Comparison of ENCODE assay signal across 10 mouse cellular contexts in the genomic region with DNA sequence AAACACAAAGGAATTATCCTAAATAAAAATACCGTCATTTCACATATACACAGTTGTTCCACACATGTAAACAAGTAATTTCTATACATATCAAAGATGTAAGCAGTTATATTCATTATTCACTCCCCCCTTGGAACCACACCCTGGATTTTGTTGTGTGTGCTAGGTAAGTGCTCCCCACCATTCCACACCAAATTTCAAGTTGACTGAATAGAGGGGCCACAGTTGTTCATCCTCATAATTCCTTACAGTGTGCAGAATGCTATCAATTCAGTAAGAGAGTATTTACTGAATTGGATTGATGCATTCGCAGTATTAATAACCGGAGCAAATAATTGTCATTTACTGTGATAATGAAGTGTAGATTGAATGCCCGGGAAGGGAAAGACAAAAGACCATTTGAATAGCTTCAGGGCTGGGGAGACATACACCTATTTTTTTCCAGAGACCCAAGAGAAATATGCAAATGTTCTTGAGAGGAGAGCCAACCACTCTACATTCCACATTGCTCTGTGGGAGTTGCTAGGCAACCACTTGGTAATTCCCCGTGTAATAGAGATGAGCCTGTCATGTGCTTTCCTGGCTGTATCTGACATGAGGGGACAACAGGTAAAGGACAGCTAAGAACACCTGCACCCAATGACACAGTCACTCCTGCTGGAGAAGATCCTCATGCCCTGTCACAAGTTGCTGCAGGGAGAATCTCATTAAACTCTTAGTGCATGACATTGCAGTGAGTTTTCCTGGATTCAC. TPM values are rescaled to one million over a fixed set of nuclear protein-coding genes. Genes with fewer than 3 reads are reported as not detected.
DNase-seq lines count a peak whose midpoint lies in the region; ATAC-seq and TF ChIP-seq lines count a peak whose summit lies in the region.
"Had no signal": no experiment of that assay in that cellular context is flagged by ENCODE, and none has a peak within 500 bp of the region (broad histone marks: within the 10 kb centered on the region; RNA-seq: fewer than 3 reads in every experiment).

No protein-coding gene starts in this region.

- peaks cover 10% of the 10 kb centered on the region for H3K36me3 ChIP-seq in heart, adult 2 months (ENCODE audit: control insufficient read depth, insufficient read depth, low read length)
- no peaks in the 10 kb centered on the region for H3K36me3 ChIP-seq in heart, embryonic 16.5 days (ENCODE audit: control insufficient read depth, insufficient read depth)
- no peaks in the 10 kb centered on the region for H3K36me3 ChIP-seq in myocyte (ENCODE audit: control insufficient read depth, insufficient read depth)
- H3K36me3 ChIP-seq: G1E had no signal

- H3K9ac ChIP-seq in heart, adult 2 months (ENCODE audit: low read depth, low read length), result no peak overlapping the region
- no peak overlapping the region for H3K9ac ChIP-seq in heart, embryonic 16.5 days (ENCODE audit: low read length)

- peaks cover 21% of the 10 kb centered on the region for H3K4me1 ChIP-seq in heart, adult 2 months (ENCODE audit: control insufficient read depth, insufficient read depth, low read length)
- peaks cover 18% of the 10 kb centered on the region for H3K4me1 ChIP-seq in heart, embryonic 16.5 days (ENCODE audit: control insufficient read depth, insufficient read depth, low read length)

- no peak for TF ChIP-seq POLR2A in heart, adult 2 months (IDR thresholded peaks at IDR 0.05; ENCODE audit: insufficient read depth, low read depth, low read length)
- no peak for TF ChIP-seq POLR2A in myocyte (IDR thresholded peaks at IDR 0.05; ENCODE audit: insufficient read length, low read depth)

- no peaks in the 10 kb centered on the region for H3K9me3 ChIP-seq in heart, embryonic 16.5 days (replicated peaks; ENCODE audit: control insufficient read depth, low read length)
- H3K9me3 ChIP-seq: G1E had no signal

- H3K27ac ChIP-seq in heart, adult 2 months, result peak overlapping the region; percentile 51
- peak overlapping the region; percentile 26; the same call in 1 of the 2 replicates for H3K27ac ChIP-seq in heart, embryonic 16.5 days (ENCODE audit: low read length)

- no peak for DNase-seq in heart, adult 2 months
- DNase-seq in heart, adult 8-10 months (ENCODE audit: low spot score), result no peak
- peak; percentile 35 for DNase-seq in T-cell, adult 2 months (ENCODE audit: low spot score)
- no peak for DNase-seq in thymus, postnatal 10 days (ENCODE audit: low spot score in 2 of 2)
- no peak for DNase-seq in urinary bladder, postnatal 36 days (ENCODE audit: low spot score in 2 of 2)
- DNase-seq in kidney, adult 18-20 months, result no peak

- no peak for ATAC-seq in heart, embryonic 16.5 days (replicated peaks; ENCODE audit: extremely low read depth, insufficient read depth, low FRiP score)

- TF ChIP-seq CTCF in heart, adult 2 months (IDR thresholded peaks at IDR 0.05), result no peak

- no peaks in the 10 kb centered on the region for H3K79me2 ChIP-seq in heart, adult 2 months (replicated peaks; ENCODE audit: control insufficient read depth, insufficient read depth, low read length)
- no peaks in the 10 kb centered on the region for H3K79me2 ChIP-seq in myocyte (ENCODE audit: control insufficient read depth, insufficient read depth)

- intact Hi-C loops in heart, adult 2 months (cut with DNase I), result no loop called here

- H3K27me3 ChIP-seq in heart, adult 2 months (ENCODE audit: control insufficient read depth, insufficient read depth, low read length), result no peaks in the 10 kb centered on the region
- H3K27me3 ChIP-seq in heart, embryonic 16.5 days (ENCODE audit: control insufficient read depth, insufficient read depth, low read length), result no peaks in the 10 kb centered on the region
- no peaks in the 10 kb centered on the region for H3K27me3 ChIP-seq in myocyte (ENCODE audit: control insufficient read depth, insufficient read depth, insufficient read length)

- no peak overlapping the region for H3ac ChIP-seq in myocyte (ENCODE audit: control insufficient read depth, insufficient read length)

- peak; percentile 70; the same call in 1 of the 2 replicates for TF ChIP-seq EP300 in heart, adult 2 months (IDR thresholded peaks at IDR 0.05; ENCODE audit: insufficient read depth, low read depth, low read length)

- H3K4me3 ChIP-seq in heart, adult 2 months, result no peak overlapping the region
- no peak overlapping the region for H3K4me3 ChIP-seq in heart, embryonic 16.5 days (ENCODE audit: low read length)
- H3K4me3 ChIP-seq in myocyte, result no peak overlapping the region

- H3K4me2 ChIP-seq in heart, embryonic 16.5 days (ENCODE audit: low read depth, low read length), result peak overlapping the region; percentile 24; the same call in 1 of the 2 replicates
- H3K4me2 ChIP-seq in myocyte (ENCODE audit: low read depth), result peak overlapping the region; percentile 55

- 50% methylated on average over 5 of the region's 5 CpGs for WGBS in heart, adult 2 months
- WGBS in heart, embryonic 16.5 days, result 43% methylated on average over 5 of the region's 5 CpGs

TF ChIP-seq in myocyte, 11 proteins besides CTCF, POLR2A, EP300 and RAD21:
- TF ChIP-seq MAX (IDR thresholded peaks at IDR 0.05; ENCODE audit: low read depth) (no peak), USF1 (IDR thresholded peaks at IDR 0.05; ENCODE audit: low read depth) (no peak), POLR2AphosphoS2 (IDR thresholded peaks at IDR 0.05; ENCODE audit: insufficient read length, low read depth) (no peak), E2F4 (IDR thresholded peaks at IDR 0.05; ENCODE audit: insufficient read depth) (no peak), REST (IDR thresholded peaks at IDR 0.05; ENCODE audit: insufficient read depth, insufficient read length) (no peak), MYOG (IDR thresholded peaks at IDR 0.05; ENCODE audit: control insufficient read depth in 1 of 3, insufficient read depth in 1 of 3, insufficient read length in 2 of 3, low read depth in 2 of 3) (no peak), TCF3 (IDR thresholded peaks at IDR 0.05; ENCODE audit: insufficient read length, low read depth) (no peak), SRF (IDR thresholded peaks at IDR 0.05; ENCODE audit: control insufficient read depth, insufficient read length, low read depth) (no peak), CEBPB (IDR thresholded peaks at IDR 0.05; ENCODE audit: insufficient read depth, poor library complexity, severe bottlenecking) (no peak), TCF12 (IDR thresholded peaks at IDR 0.05; ENCODE audit: insufficient read depth, poor library complexity, severe bottlenecking) (no peak), MYOD1 (IDR thresholded peaks at IDR 0.05; ENCODE audit: control insufficient read depth in 1 of 3, insufficient read length in 2 of 3, low read depth in 2 of 3) (no peak)

RNA-seq across cellular contexts. Expression of gene Cipc, which starts 4.9 kb away (rescaled TPM):
- 10 to 100 TPM; 43.8 to 45.1 TPM for total RNA-seq in heart, adult 2 months (2021)
- polyA plus RNA-seq in heart, adult 2 months (2012; rRNA removed), result 34.1 and 39.6 TPM in 2 replicates
- 10 to 100 TPM; 42.4 to 53.8 (median 48.3) TPM for total RNA-seq in heart, adult 8-10 months (2022)
- polyA plus RNA-seq in heart, embryonic 16.5 days (2015; fragmentation: Nextera tagmentation; extraction: Ambion mirVana), result 25.1 and 25.9 TPM in 2 replicates
- 14.7 TPM for polyA plus RNA-seq in myocyte (2012; fragmentation: generic; extraction: Trizol)

RNA-seq across cellular contexts. Expression of gene Zdhhc22, which starts 48.3 kb away (rescaled TPM):
- not detected for total RNA-seq in heart, adult 2 months (2021)
- polyA plus RNA-seq in heart, adult 2 months (2012; rRNA removed), result not detected in 2 replicates
- total RNA-seq in heart, adult 8-10 months (2022), result not detected
- polyA plus RNA-seq in heart, embryonic 16.5 days (2015; fragmentation: Nextera tagmentation; extraction: Ambion mirVana), result 0.07 TPM in 2 replicates
- polyA plus RNA-seq in myocyte (2012; fragmentation: generic; extraction: Trizol), result 0.01 TPM
- polyA plus RNA-seq: G1E; liver, embryonic 16.5 days had no signal

RNA-seq across cellular contexts. Expression of gene Irf2bpl, which starts 57.3 kb away (rescaled TPM):
- total RNA-seq in heart, adult 2 months (2021), result 10 to 100 TPM; 32.6 to 36.9 TPM
- 15.6 and 20.1 TPM in 2 replicates for polyA plus RNA-seq in heart, adult 2 months (2012; rRNA removed)
- total RNA-seq in heart, adult 8-10 months (2022), result 10 to 100 TPM; 26.2 to 30.4 (median 27.8) TPM
- polyA plus RNA-seq in heart, embryonic 16.5 days (2015; fragmentation: Nextera tagmentation; extraction: Ambion mirVana), result 25.4 and 32.4 TPM in 2 replicates
- polyA plus RNA-seq in myocyte (2012; fragmentation: generic; extraction: Trizol), result 59.1 TPM
